Mouse (Mus musculus): ENCODE measurements around the gene Dnah8. TPM values are rescaled to one million over a fixed set of nuclear protein-coding genes. Genes with fewer than 3 reads are reported as not detected.

Dnah8 gene
- polyA plus RNA-seq, 1 experiment = 0.85 TPM

DNA sequence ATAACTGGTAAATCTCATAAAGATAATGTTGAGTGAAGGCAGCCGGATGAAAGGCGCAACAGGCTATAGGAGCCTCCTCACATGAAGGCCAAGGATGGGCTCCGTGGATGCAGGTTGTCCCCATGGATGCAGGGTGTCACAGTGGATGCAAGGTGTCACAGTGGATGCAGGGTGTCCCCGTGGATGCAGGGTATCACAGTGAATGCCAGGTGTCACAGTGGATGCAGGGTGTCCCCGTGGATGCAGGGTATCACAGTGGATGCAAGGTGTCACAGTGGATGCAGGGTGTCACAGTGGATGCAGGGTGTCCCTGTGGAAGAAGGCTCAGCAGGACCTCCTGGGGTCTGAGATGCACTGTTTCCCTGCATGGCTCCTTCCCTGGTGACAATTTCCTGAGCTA lies 233.2 kb downstream of the Dnah8 start:
- Histone ChIP-seq H3K4me3 (replicated peaks; ENCODE audit: insufficient read depth, low read depth, low read length) (no peak overlapping the region), H3K27me3 (ENCODE audit: control insufficient read depth, insufficient read depth, low read length) (no peaks in the 10 kb centered on the region), H3K27ac (ENCODE audit: insufficient read depth, low read length) (no peak overlapping the region), H3K4me1 (ENCODE audit: control insufficient read depth, insufficient read depth, low read length) (no peaks in the 10 kb centered on the region; the same call in 1 of the 2 replicates)
- 85% methylated on average over 5 of the region's 5 CpGs for WGBS
- TF ChIP-seq CTCF (IDR thresholded peaks at IDR 0.05; ENCODE audit: borderline replicate concordance, insufficient read depth, low read depth, low read length) (no peak), POLR2A (IDR thresholded peaks at IDR 0.05; ENCODE audit: borderline replicate concordance, insufficient read depth, low read length) (no peak)
- no peak for DNase-seq

DNA sequence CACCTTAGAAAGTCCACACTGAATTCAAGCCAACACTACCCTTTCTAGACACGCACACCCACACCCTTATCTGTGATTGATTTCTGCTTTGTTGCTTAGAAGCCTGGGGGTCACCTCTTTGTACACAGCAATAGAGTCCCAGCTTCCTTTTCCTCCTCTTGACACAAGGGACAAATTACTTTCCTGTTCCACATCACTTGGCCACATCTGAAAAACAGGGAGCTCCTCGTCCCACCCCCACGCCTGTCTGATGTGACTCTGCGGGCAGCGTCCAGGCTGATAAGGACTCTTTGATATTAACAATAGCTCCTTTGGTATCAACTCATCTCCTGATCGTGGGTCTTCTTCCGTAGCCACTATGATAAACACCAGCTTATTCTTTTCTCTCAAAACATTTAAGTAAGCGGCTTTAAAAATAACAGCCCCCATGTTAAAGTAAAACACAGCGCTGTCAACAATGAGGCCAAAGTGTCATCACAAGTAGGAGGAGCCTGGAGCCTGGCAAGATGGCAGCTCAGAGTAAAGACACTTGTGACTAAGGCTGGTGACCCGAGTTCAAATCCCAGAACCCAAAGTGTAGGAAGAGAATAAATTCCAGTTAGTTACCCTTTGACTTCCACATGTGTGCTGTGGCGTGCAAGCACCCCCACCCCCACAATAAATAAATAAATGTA lies 234.6 kb downstream of the Dnah8 start:
- Histone ChIP-seq H3K4me3 (replicated peaks; ENCODE audit: insufficient read depth, low read depth, low read length) (no peak overlapping the region), H3K27me3 (ENCODE audit: control insufficient read depth, insufficient read depth, low read length) (no peaks in the 10 kb centered on the region), H3K4me1 (ENCODE audit: control insufficient read depth, insufficient read depth, low read length) (no peaks in the 10 kb centered on the region), H3K27ac (ENCODE audit: insufficient read depth, low read length) (no peak overlapping the region)
- WGBS = 58% methylated on average over 11 of the region's 11 CpGs
- TF ChIP-seq CTCF (IDR thresholded peaks at IDR 0.05; ENCODE audit: borderline replicate concordance, insufficient read depth, low read depth, low read length) (no peak), POLR2A (IDR thresholded peaks at IDR 0.05; ENCODE audit: borderline replicate concordance, insufficient read depth, low read length) (no peak)
- no peak for DNase-seq

DNA sequence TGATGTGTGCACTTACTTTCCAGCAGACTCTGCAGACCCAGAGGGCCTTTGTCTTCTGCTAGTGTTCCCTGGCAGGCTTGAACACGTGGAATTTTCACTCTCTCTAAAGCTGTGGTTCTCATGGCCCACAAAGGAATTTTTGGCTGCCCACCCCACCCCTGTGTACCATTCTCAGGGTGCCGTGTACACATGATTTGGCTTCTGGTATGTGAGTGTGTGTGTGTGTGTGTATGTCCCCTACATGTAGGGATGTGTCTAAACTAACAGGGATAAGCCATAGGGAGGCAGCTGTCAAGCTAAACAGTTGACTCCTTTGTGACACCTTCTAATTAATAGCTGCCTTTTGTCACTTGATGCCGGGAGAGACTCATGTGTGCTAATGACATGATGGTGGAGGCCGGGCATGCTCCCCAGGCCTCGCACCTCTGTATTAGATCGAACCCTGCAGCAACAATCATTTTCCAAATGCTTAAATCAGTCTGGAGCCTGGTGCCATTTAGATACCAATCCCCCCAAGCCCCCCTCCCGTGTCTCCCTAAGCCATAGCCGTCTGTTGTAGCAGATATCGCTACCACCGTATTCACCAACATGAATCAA lies 235.9 kb downstream of the Dnah8 start:
- Histone ChIP-seq H3K4me3 (replicated peaks; ENCODE audit: insufficient read depth, low read depth, low read length) (no peak overlapping the region), H3K27ac (ENCODE audit: insufficient read depth, low read length) (no peak overlapping the region), H3K27me3 (ENCODE audit: control insufficient read depth, insufficient read depth, low read length) (no peaks in the 10 kb centered on the region), H3K4me1 (ENCODE audit: control insufficient read depth, insufficient read depth, low read length) (no peaks in the 10 kb centered on the region)
- TF ChIP-seq CTCF (IDR thresholded peaks at IDR 0.05; ENCODE audit: borderline replicate concordance, insufficient read depth, low read depth, low read length) (no peak), POLR2A (IDR thresholded peaks at IDR 0.05; ENCODE audit: borderline replicate concordance, insufficient read depth, low read length) (no peak)
- DNase-seq = no peak
- 51% methylated on average over 10 of the region's 10 CpGs for WGBS

DNA sequence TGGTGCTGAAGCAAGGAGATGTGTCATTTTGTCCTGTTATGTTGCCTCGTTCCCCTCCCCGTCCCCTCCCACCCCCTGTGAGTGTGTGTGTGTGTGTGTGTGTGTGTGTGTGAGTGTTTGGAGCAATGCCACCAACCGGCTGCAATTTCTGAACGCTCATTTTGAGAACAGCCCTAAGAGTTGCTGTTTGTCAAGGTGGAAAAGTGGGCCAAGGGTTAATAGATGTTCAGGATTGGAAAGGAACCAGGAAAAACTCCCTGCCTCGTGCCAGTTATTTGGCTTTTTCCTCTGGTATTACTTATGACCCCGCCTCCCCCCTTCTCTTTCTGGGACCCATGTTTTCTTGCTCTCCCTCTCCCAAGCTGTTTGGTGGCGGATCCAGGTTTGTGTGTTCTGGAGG lies 236.5 kb downstream of the Dnah8 start:
- Histone ChIP-seq H3K27ac (ENCODE audit: insufficient read depth, low read length) (no peak overlapping the region), H3K4me1 (ENCODE audit: control insufficient read depth, insufficient read depth, low read length) (no peaks in the 10 kb centered on the region), H3K4me3 (replicated peaks; ENCODE audit: insufficient read depth, low read depth, low read length) (no peak overlapping the region), H3K27me3 (ENCODE audit: control insufficient read depth, insufficient read depth, low read length) (no peaks in the 10 kb centered on the region)
- TF ChIP-seq POLR2A (IDR thresholded peaks at IDR 0.05; ENCODE audit: borderline replicate concordance, insufficient read depth, low read length) = no peak
- no peak for TF ChIP-seq CTCF (IDR thresholded peaks at IDR 0.05; ENCODE audit: borderline replicate concordance, insufficient read depth, low read depth, low read length)
- WGBS = 40% methylated on average over 7 of the region's 7 CpGs
- DNase-seq = no peak

DNA sequence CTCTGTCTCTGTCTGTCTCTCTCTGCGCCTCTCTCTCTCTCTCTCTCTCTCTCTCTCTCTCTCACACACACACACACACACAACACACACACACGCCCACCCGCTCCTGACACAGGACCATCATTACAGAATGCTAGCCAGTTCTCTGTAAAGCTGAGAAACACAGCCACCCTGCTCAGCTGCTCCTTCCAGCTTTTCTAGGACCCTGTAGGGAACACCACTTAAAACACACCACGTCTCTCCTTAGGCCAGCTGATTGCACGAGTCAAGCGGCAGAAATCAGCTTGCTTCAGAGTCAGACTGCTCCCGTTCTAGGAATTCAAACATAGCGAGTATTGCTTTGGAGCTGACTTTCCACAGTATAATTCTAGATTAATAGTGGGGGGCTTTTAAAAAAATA lies 242.1 kb downstream of the Dnah8 start:
- DNase-seq = no peak
- H3K27ac ChIP-seq (ENCODE audit: insufficient read depth, low read length) = no peak overlapping the region
- no peaks in the 10 kb centered on the region for H3K4me1 ChIP-seq (ENCODE audit: control insufficient read depth, insufficient read depth, low read length)
- TF ChIP-seq CTCF (IDR thresholded peaks at IDR 0.05; ENCODE audit: borderline replicate concordance, insufficient read depth, low read depth, low read length) = no peak
- no peak for TF ChIP-seq POLR2A (IDR thresholded peaks at IDR 0.05; ENCODE audit: borderline replicate concordance, insufficient read depth, low read length)
- no peaks in the 10 kb centered on the region for H3K27me3 ChIP-seq (ENCODE audit: control insufficient read depth, insufficient read depth, low read length)
- no peak overlapping the region for H3K4me3 ChIP-seq (replicated peaks; ENCODE audit: insufficient read depth, low read depth, low read length)
- WGBS = 66% methylated on average over 8 of the region's 8 CpGs

DNA sequence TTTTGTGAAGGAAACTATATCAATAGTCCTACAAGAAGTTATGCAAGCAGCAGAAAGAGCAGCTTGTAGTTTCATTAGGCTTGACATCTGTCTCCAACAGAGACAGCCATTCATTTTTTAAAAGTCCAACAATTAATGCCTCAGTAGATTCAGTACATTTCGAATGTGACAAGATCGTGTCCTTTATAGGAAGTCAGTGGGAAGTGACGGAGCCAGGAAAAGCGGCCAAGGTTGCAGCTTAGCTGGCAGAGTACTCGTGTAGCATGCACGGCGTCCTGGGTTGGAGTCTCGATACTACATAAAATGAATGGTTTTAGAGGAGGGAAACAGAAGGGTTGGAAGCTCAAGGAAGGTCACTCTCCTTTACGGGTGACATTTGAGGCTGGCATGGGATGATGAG lies 242.8 kb downstream of the Dnah8 start:
- no peaks in the 10 kb centered on the region for H3K27me3 ChIP-seq (ENCODE audit: control insufficient read depth, insufficient read depth, low read length)
- DNase-seq = peak; percentile 46 to 69

DNA sequence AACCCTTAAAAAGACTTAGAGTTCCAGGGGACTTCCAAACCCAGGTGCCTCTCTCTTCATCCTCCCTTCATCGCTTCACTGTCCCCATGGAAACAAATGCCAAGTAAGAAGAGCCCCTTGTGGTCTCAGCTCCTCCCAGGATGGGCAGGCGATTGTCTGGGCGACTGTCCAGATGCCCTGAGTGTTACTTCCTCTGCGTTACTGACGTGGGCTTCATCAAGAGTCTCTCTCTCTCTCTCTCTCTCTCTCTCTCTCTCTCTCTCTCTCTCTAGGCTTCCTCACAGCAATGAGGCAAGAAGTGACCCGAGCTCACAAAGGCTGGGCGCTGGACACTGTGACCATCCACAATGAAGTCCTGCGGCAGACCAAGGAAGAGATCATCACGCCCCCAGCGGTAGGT lies 246.9 kb downstream of the Dnah8 start:
- TF ChIP-seq POLR2A (IDR thresholded peaks at IDR 0.05; ENCODE audit: borderline replicate concordance, insufficient read depth, low read length) (no peak), CTCF (IDR thresholded peaks at IDR 0.05; ENCODE audit: borderline replicate concordance, insufficient read depth, low read depth, low read length) (no peak)
- Histone ChIP-seq H3K4me1 (ENCODE audit: control insufficient read depth, insufficient read depth, low read length) (no peaks in the 10 kb centered on the region), H3K27me3 (ENCODE audit: control insufficient read depth, insufficient read depth, low read length) (no peaks in the 10 kb centered on the region), H3K27ac (ENCODE audit: insufficient read depth, low read length) (no peak overlapping the region), H3K4me3 (replicated peaks; ENCODE audit: insufficient read depth, low read depth, low read length) (no peak overlapping the region)
- WGBS = 35% methylated on average over 10 of the region's 10 CpGs
- no peak for DNase-seq

More for the DNA sequence above, 242.8 kb downstream of the Dnah8 start:
- 9% methylated on average over 9 of the region's 9 CpGs for WGBS
- no peak overlapping the region for H3K27ac ChIP-seq (ENCODE audit: insufficient read depth, low read length)
- no peaks in the 10 kb centered on the region for H3K4me1 ChIP-seq (ENCODE audit: control insufficient read depth, insufficient read depth, low read length)
- H3K4me3 ChIP-seq (replicated peaks; ENCODE audit: insufficient read depth, low read depth, low read length) = no peak overlapping the region
- no peak for TF ChIP-seq POLR2A (IDR thresholded peaks at IDR 0.05; ENCODE audit: borderline replicate concordance, insufficient read depth, low read length)

DNA sequence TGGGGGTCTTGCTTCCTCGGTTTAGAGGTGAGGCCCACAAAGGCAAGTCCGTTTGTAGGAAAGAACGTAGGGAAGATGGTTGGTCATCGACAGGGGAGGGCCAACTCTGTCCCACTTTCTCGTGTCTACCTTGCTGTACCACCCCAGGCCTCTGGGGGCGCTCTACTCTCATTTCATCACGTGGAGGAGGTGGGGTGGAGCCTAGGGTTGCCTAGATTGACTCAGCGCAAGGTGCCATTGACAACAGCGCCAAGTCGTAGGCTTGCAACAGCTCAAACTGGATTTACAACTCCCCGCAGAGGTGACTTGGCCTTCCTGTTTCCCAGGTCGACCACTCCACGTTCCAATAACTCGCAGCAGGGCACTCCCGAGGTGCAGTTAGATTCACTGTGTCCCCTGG lies 250.1 kb downstream of the Dnah8 start:
- TF ChIP-seq CTCF (IDR thresholded peaks at IDR 0.05; ENCODE audit: borderline replicate concordance, insufficient read depth, low read depth, low read length) (no peak), POLR2A (IDR thresholded peaks at IDR 0.05; ENCODE audit: borderline replicate concordance, insufficient read depth, low read length) (no peak)
- no peak overlapping the region for H3K4me3 ChIP-seq (replicated peaks; ENCODE audit: insufficient read depth, low read depth, low read length)
- 66% methylated on average over 15 of the region's 15 CpGs for WGBS

More for the DNA sequence above, 250.1 kb downstream of the Dnah8 start:
- DNase-seq = no peak
- Histone ChIP-seq H3K27ac (ENCODE audit: insufficient read depth, low read length) (no peak overlapping the region), H3K27me3 (ENCODE audit: control insufficient read depth, insufficient read depth, low read length) (no peaks in the 10 kb centered on the region), H3K4me1 (ENCODE audit: control insufficient read depth, insufficient read depth, low read length) (peaks cover 10% of the 10 kb centered on the region; the same call in 1 of the 2 replicates)
